Mouse (Mus musculus) limb, embryonic 14.5 days (tissue): ENCODE measurements around the gene Slc4a1. TPM values are rescaled to one million over a fixed set of nuclear protein-coding genes. Genes with fewer than 3 reads are reported as not detected.

Source experiments
- ATAC-seq: fragments of 200-750 bp; cut with Nextera tagmentation; 2 replicates; pipeline ENCODE4 v1.8.0; 2017; ENCODE audit warnings: low read depth, moderate number of reproducible peaks, moderate TSS enrichment; ENCODE audit not compliant: low FRiP score
- DNase-seq: peaks from one replicate; pipeline ENCODE4 v3.0.0-alpha.2; 2015; ENCODE audit warnings: low spot score
- H3K27ac ChIP-seq: fragments of 300-500 bp; sonication (generic); replicated peaks from 2 replicates; pipeline ENCODE4 v1.5.1; 2014; ENCODE audit warnings: low read depth, mild to moderate bottlenecking, low read length, moderate library complexity, mixed read lengths
- H3K27me3 ChIP-seq: fragments of 300-500 bp; sonication (generic); 2 replicates; pipeline ENCODE4 v1.6.1; 2014; ENCODE audit warnings: low read length, mixed read lengths; ENCODE audit not compliant: control insufficient read depth, insufficient read depth
- H3K36me3 ChIP-seq: fragments of 300-500 bp; sonication (generic); 2 replicates; pipeline ENCODE4 v1.6.1; 2014; ENCODE audit warnings: mild to moderate bottlenecking, low read length, moderate library complexity, mixed read lengths; ENCODE audit not compliant: control insufficient read depth, insufficient read depth
- H3K4me1 ChIP-seq: fragments of 300-500 bp; sonication (generic); 2 replicates; pipeline ENCODE4 v1.6.1; 2014; ENCODE audit warnings: antibody characterized with exemption, low read length, mixed read lengths; ENCODE audit not compliant: control insufficient read depth, insufficient read depth
- H3K4me2 ChIP-seq: fragments of 300-500 bp; sonication (generic); replicated peaks from 2 replicates; pipeline ENCODE4 v1.6.1; 2014; ENCODE audit warnings: low read depth, mild to moderate bottlenecking, low read length, moderate library complexity; ENCODE audit not compliant: severe bottlenecking
- H3K4me3 ChIP-seq: fragments of 300-500 bp; sonication (generic); replicated peaks from 2 replicates; pipeline ENCODE4 v1.5.1; 2014; ENCODE audit warnings: low read length
- H3K9ac ChIP-seq: fragments of 300-500 bp; sonication (generic); 2 replicates; pipeline ENCODE4 v1.6.1; 2014; ENCODE audit warnings: mild to moderate bottlenecking, low read depth, low read length, moderate library complexity; ENCODE audit not compliant: severe bottlenecking
- H3K9me3 ChIP-seq: fragments of 300-500 bp; sonication (generic); 2 replicates; pipeline ENCODE4 v1.6.1; 2016; ENCODE audit warnings: low read length; ENCODE audit not compliant: control insufficient read depth
- POLR2A ChIP-seq: fragments of 200-500 bp; IDR thresholded peaks from 2 replicates; pipeline ENCODE4 v1.8.0; 2012; ENCODE audit warnings: inconsistent platforms, mild to moderate bottlenecking, moderate library complexity, borderline replicate concordance; ENCODE audit not compliant: insufficient read depth, insufficient read length; ENCODE audit errors: extremely low read depth
- WGBS: fragments of 180-500 bp; shearing (Covaris S2); extraction: QIAGEN DNeasy Blood & Tissue Kit; methylation state at CpG from one replicate; pipeline ENCODE4 v1.1.7; 2014; 5-methylcytosine and 5-hydroxymethylcytosine counted together
- polyA plus RNA-seq, 2 experiments: library from polyadenylated mRNA; depleted of rRNA in 1 of 2; stranded (reverse) in 1 of 2; unstranded in 1 of 2; fragments of >200 nt; fragmentation: Nextera tagmentation in 1 of 2; extraction: Ambion mirVana in 1 of 2; gene quantifications; 2 replicates each; pipeline versions ENCODE4 v1.2.1 to v1.2.3; 2012 to 2014

The Slc4a1 gene
- polyA plus RNA-seq, 2 experiments, result 3.5 to 6.6 TPM

DNA sequence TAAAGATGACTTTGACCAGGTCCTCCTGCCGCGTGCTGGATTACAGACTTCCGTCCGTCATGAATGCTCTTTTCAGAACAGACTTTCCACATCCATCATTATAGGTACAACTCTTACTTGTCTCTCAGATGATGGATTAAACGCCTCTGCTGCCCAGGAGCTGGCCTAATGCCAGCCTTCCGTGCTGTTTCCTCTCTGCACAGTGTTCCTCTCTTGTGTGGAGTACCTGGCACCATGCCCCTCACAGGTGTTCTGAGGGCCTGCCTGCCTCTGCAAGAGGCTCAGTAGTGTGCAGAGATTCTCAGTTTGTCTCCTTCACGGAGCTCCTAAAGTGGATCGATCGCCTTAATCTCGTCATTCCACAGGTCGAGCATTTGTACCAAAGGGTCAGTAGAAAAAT lies 26.8 kb downstream of the Slc4a1 start:
- no peaks in the 10 kb centered on the region for H3K27me3 ChIP-seq
- DNase-seq, result no peak
- H3K9ac ChIP-seq, result no peak overlapping the region
- H3K4me2 ChIP-seq, result no peak overlapping the region
- WGBS, result 73% methylated on average over 11 of the region's 11 CpGs
- H3K27ac ChIP-seq, result no peak overlapping the region
- H3K4me3 ChIP-seq, result no peak overlapping the region
- no peaks in the 10 kb centered on the region for H3K9me3 ChIP-seq
- no peaks in the 10 kb centered on the region for H3K36me3 ChIP-seq
- ATAC-seq, result no peak
- no peak for TF ChIP-seq POLR2A
- no peaks in the 10 kb centered on the region for H3K4me1 ChIP-seq

DNA sequence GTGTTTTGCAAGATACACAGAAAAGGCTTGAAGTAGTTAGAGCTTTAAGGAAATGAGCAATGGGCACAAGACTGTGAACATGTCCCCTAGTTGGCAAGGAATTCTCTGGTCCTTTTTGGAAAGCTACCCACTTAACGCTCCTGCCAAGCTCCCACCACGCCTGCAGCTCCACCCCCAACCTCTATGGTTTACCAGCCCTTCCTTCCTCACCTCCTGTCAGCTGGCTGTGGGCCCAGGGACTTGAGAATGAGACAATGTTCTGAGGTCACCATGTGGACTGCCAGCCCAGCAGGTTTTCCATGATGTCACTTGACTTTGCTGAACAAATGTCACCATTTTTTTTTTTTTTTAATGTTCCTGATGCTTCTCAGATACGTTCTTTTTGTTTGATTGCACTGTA lies 27.4 kb downstream of the Slc4a1 start:
- H3K27me3 ChIP-seq, result no peaks in the 10 kb centered on the region
- no peak for TF ChIP-seq POLR2A
- ATAC-seq, result no peak
- no peaks in the 10 kb centered on the region for H3K4me1 ChIP-seq
- no peak overlapping the region for H3K4me2 ChIP-seq
- no peak overlapping the region for H3K27ac ChIP-seq
- no peaks in the 10 kb centered on the region for H3K9me3 ChIP-seq
- H3K4me3 ChIP-seq, result no peak overlapping the region
- peak; percentile 51 for DNase-seq
- no peaks in the 10 kb centered on the region for H3K36me3 ChIP-seq
- 30% methylated on average over 3 of the region's 3 CpGs for WGBS
- H3K9ac ChIP-seq, result no peak overlapping the region

DNA sequence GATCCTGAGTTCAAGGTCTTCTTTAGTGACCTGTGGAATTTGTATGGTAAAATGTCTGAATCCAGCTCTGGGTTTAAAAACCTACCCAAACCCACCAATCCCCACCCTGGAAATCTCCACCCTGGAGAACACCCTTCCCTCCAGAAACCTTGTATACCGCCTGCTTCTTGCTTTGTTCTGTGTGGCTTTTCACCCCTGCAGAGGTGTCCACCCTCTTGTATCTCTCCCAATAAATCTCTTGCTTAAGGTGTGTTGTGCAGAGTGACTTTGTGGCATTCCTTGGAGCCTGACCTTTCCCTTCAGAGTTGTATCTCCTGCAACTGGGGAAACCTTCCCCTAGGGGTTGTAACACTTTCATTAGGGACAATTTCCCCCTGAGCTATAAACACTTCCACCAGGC lies 28.1 kb downstream of the Slc4a1 start:
- 11% methylated on average over 1 of the region's 1 CpGs for WGBS
- no peak for TF ChIP-seq POLR2A
- Histone ChIP-seq H3K27me3 (no peaks in the 10 kb centered on the region), H3K4me3 (no peak overlapping the region), H3K27ac (no peak overlapping the region), H3K9me3 (no peaks in the 10 kb centered on the region), H3K4me2 (no peak overlapping the region), H3K36me3 (no peaks in the 10 kb centered on the region), H3K4me1 (no peaks in the 10 kb centered on the region), H3K9ac (no peak overlapping the region)
- ATAC-seq (no peak), DNase-seq (no peak)

GRCm38 (mm10) chr11:102336191-102336590 lies 29.8 kb downstream of the Slc4a1 start:
- Histone ChIP-seq H3K4me2 (no peak overlapping the region), H3K4me1 (no peaks in the 10 kb centered on the region), H3K9ac (no peak overlapping the region), H3K27ac (no peak overlapping the region), H3K36me3 (no peaks in the 10 kb centered on the region), H3K9me3 (no peaks in the 10 kb centered on the region), H3K4me3 (no peak overlapping the region), H3K27me3 (no peaks in the 10 kb centered on the region)
- 68% methylated on average over 1 of the region's 1 CpGs for WGBS
- ATAC-seq (no peak), DNase-seq (no peak)
- no peak for TF ChIP-seq POLR2A

- no peak overlapping the region for H3K27ac ChIP-seq
- no peaks in the 10 kb centered on the region for H3K9me3 ChIP-seq
- H3K4me1 ChIP-seq, result no peaks in the 10 kb centered on the region
- 48% methylated on average over 9 of the region's 9 CpGs for WGBS
- H3K4me2 ChIP-seq, result no peak overlapping the region
- no peaks in the 10 kb centered on the region for H3K27me3 ChIP-seq
- TF ChIP-seq POLR2A, result no peak
- no peak overlapping the region for H3K4me3 ChIP-seq
- ATAC-seq (peak; percentile 63; the same call in 1 of the 2 replicates), DNase-seq (peak; percentile 37)
- no peaks in the 10 kb centered on the region for H3K36me3 ChIP-seq
- no peak overlapping the region for H3K9ac ChIP-seq
Measured at GRCm38 (mm10) chr11:102334973-102335700, 30.9 kb downstream of the Slc4a1 start.
